Mouse (Mus musculus): Measurements from ENCODE around the gene Apoh.

Gene Apoh

GRCm38 (mm10) chr11:108382664-108383063 is 39.5 kb downstream of the Apoh start:
- in situ Hi-C loops (cut with MboI, MseI) = no loop called here

GRCm38 (mm10) chr11:108384920-108385665 is 41.9 kb downstream of the Apoh start:
- in situ Hi-C loops (cut with MboI, MseI) = no loop called here

GRCm38 (mm10) chr11:108385666-108386024 is 42.5 kb downstream of the Apoh start:
- in situ Hi-C loops (cut with MboI, MseI) = no loop called here

GRCm38 (mm10) chr11:108395061-108395460 is 51.9 kb downstream of the Apoh start:
- in situ Hi-C loops (cut with MboI, MseI) = no loop called here

- in situ Hi-C loops (cut with MboI, MseI) = no loop called here
Measured at GRCm38 (mm10) chr11:108396076-108396829, 53.1 kb downstream of the Apoh start.

GRCm38 (mm10) chr11:108409876-108410644 is 66.9 kb downstream of the Apoh start:
- in situ Hi-C loops (cut with MboI, MseI) = loop anchor here (10.0 kb wide), 1 partner anchor 405 kb away; no protein-coding TSS in a partner anchor

GRCm38 (mm10) chr11:108416360-108416759 is 73.2 kb downstream of the Apoh start:
- in situ Hi-C loops (cut with MboI, MseI) = loop anchor here (5.0 to 10.0 kb wide), 2 partner anchors 412 to 539 kb away; no protein-coding TSS in a partner anchor

DNA sequence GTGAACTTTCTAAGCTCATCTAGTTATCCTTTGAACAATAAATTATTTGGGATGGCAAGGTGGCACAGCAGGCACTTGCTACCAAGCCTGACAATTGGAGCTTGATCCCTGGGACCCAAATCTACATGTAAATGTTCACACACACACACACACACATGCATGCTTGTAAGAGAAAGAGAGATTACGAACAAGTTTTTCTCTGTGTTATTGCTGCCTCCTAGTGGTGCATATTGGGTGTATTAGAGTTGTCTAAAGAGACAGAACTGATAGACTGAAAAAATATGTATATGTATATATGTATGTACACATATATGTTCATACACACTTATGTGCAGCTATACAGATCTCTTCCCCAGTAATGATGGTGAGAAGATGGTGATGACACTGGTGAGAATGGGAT is 75.4 kb downstream of the Apoh start:
- in situ Hi-C loops (cut with MboI, MseI) = loop anchor here (5.0 to 10.0 kb wide), 2 partner anchors 414 to 541 kb away; no protein-coding TSS in a partner anchor

- in situ Hi-C loops (cut with MboI, MseI) = loop anchor here (5.0 to 10.0 kb wide), 2 partner anchors 414 to 542 kb away; no protein-coding TSS in a partner anchor
Measured at GRCm38 (mm10) chr11:108419242-108419641, 76.1 kb downstream of the Apoh start.

- in situ Hi-C loops (cut with MboI, MseI) = loop anchor here (10.0 kb wide), 1 partner anchor 1914 kb away; the partner anchor contains the start of gene Abca5
Measured at GRCm38 (mm10) chr11:108420751-108421150, 77.6 kb downstream of the Apoh start.

- in situ Hi-C loops (cut with MboI, MseI) = loop anchor here (10.0 kb wide), 1 partner anchor 1912 kb away; the partner anchor contains the start of gene Abca5
Measured at GRCm38 (mm10) chr11:108423221-108423620, 80.1 kb downstream of the Apoh start.

DNA sequence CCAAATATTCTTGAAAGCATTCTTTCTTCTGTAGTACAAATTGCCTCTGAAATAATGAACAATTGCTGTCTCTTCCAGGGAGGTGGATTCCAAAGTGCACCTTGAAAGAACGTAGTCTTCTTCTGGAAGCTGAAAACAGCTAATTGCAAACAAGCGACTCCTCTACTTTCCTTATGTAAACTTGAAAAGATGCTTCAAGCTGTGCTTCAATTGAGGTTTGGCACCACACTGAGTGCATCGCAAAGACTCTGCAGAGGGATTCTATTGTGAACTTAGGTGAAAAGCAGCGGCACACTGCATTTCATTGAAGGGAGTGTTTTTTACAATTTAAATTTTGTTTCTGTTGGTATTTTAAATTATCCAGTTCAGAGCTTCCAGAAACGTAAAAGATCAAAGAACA is 81.0 kb downstream of the Apoh start:
- in situ Hi-C loops (cut with MboI, MseI) = loop anchor here (10.0 kb wide), 1 partner anchor 1911 kb away; the partner anchor contains the start of gene Abca5

DNA sequence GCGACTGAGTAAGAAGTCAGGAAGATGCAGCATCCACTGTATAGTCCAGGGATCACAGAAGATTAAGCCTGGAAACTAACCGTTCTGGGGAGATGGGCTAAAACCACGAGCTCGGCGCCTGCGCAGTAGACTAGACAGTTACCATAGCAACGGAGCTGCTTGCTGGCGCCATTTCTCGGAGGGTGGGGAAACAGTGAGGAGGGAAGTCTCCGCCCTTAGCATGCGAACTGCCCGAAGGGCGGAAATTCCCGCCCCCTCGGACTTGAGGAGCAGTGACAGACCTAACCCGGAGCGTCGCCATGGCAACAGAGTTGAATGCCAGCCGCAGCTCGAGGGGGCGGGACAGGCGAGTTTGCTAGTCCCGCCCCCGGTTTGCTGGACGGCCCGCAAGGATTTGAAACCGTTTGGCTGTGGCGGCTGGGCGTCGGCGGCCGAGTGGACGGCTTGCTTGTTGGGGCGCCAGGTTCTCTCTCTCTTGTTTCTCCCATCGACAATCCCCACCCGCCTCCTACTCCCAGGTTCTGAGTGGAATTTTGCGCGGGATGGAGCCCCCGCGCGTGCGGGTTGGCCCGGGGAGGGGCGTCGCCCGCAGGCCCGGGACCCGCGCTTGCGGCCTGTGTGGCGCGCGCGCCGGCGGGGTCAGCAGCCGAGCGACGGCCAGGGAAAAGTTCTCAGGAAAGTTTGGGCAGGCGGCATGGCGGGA is 81.9 kb downstream of the Apoh start, which contains the start of gene Cep112:
Gene Cep112, plus strand, starts transcription at position 304 of the 703 bp plus-strand sequence.
- in situ Hi-C loops (cut with MboI, MseI) = loop anchor here (10.0 kb wide), 1 partner anchor 1910 kb away; the partner anchor contains the start of gene Abca5

GRCm38 (mm10) chr11:108425592-108425921 is 82.4 kb downstream of the Apoh start:
- in situ Hi-C loops (cut with MboI, MseI) = loop anchor here (10.0 kb wide), 1 partner anchor 1909 kb away; the partner anchor contains the start of gene Abca5

- in situ Hi-C loops (cut with MboI, MseI) = loop anchor here (10.0 kb wide), 1 partner anchor 1909 kb away; the partner anchor contains the start of gene Abca5
Measured at GRCm38 (mm10) chr11:108426086-108426485, 82.9 kb downstream of the Apoh start.

DNA sequence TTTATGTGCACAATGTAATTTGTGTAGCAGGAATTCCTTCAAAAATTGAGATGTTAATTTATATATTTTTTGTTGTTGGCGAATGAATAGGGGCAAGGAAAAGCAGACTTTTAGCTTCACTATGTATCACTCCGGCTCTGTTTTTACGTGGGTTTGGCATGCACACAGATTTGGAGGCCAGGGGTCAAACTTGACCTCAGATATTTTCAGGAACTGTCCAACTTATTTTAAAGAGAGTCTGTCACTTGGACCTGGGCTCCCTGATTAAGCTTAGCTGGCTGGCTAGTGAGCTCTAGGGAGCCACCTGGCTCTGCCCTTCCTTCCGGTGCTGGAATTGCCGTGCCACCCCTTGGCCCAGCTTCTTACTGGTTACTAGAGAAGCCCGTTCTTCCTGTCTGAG is 84.0 kb downstream of the Apoh start:
- in situ Hi-C loops (cut with MboI, MseI) = loop anchor here (10.0 kb wide), 1 partner anchor 1908 kb away; the partner anchor contains the start of gene Abca5

DNA sequence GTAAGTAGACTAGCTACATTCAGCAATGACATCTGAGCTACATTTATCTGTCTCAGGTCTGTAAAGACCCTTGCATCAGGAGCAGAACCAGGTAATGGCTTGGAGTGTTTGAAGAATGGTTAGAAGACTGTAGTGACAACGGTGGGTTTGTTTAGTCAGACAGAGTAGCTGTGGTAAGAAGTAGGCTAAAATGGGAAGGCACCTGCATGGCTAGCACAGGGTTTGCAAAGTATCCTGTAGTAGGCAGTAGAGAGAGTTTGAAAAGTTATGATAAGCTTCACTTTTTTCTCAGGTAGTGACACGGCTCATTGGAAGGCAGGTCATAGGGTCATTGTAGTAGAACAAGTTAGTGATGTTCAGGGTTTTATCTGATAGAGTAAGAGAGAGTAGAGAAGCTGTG is 85.9 kb downstream of the Apoh start:
- in situ Hi-C loops (cut with MboI, MseI) = loop anchor here (10.0 kb wide), 1 partner anchor 1906 kb away; the partner anchor contains the start of gene Abca5

- in situ Hi-C loops (cut with MboI, MseI) = no loop called here
Measured at GRCm38 (mm10) chr11:108443893-108444563, 100.9 kb downstream of the Apoh start.

DNA sequence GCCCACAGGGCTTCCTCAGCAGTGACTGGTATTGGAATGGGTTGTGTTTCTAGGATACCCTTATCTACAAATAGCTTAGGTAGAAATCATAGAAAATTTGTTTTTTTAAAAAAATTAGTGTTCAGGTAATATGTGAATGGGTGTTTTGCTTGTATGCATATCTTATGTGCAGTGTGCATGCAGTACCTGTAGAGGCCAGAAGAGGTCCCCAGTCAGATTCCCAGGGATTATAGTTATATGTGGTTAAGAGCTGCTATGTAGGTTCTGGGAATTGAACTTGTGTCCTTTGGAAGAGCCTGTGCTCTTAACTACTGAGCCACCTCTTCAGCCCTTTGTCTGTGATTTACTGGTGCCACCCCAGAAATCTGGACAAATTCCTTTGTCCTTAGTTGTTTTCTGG is 104.0 kb downstream of the Apoh start:
- in situ Hi-C loops (cut with MboI, MseI) = no loop called here

- in situ Hi-C loops (cut with MboI, MseI) = loop anchor here (5.0 to 25.0 kb wide), 3 partner anchors 587 to 1062 kb away; no protein-coding TSS in a partner anchor
Measured at GRCm38 (mm10) chr11:108449811-108450210, 106.7 kb downstream of the Apoh start.

Measured in T-helper 2 cell (primary cell).